Mouse (Mus musculus): ENCODE measurements at regions not wholly inside any gene's neighbourhood (a gene's known extent, or its start where the extent isn't known, plus 50 kb on each side); places are given as distances from the start of the nearest gene placed in this dataset.

GRCm38 (mm10) chr3:124986930-124987329, 406.0 kb upstream of the 1700003H04Rik start:
- no peak for DNase-seq (ENCODE audit: extremely low spot score in 1 of 2, low spot score in 1 of 2)

- no peak for DNase-seq (ENCODE audit: extremely low spot score in 1 of 2, low spot score in 1 of 2)
Measured at GRCm38 (mm10) chr3:124986515-124986914, 405.6 kb upstream of the 1700003H04Rik start.

GRCm38 (mm10) chr3:124985428-124985827, 404.5 kb upstream of the 1700003H04Rik start:
- no peak for DNase-seq (ENCODE audit: extremely low spot score in 1 of 2, low spot score in 1 of 2)

GRCm38 (mm10) chr3:124935147-124935849, 354.4 kb upstream of the 1700003H04Rik start:
- DNase-seq (ENCODE audit: extremely low spot score in 1 of 2, low spot score in 1 of 2): no peak

- no peak for DNase-seq (ENCODE audit: extremely low spot score in 1 of 2, low spot score in 1 of 2)
Measured at GRCm38 (mm10) chr3:124932655-124933054, 351.8 kb upstream of the 1700003H04Rik start.

DNA sequence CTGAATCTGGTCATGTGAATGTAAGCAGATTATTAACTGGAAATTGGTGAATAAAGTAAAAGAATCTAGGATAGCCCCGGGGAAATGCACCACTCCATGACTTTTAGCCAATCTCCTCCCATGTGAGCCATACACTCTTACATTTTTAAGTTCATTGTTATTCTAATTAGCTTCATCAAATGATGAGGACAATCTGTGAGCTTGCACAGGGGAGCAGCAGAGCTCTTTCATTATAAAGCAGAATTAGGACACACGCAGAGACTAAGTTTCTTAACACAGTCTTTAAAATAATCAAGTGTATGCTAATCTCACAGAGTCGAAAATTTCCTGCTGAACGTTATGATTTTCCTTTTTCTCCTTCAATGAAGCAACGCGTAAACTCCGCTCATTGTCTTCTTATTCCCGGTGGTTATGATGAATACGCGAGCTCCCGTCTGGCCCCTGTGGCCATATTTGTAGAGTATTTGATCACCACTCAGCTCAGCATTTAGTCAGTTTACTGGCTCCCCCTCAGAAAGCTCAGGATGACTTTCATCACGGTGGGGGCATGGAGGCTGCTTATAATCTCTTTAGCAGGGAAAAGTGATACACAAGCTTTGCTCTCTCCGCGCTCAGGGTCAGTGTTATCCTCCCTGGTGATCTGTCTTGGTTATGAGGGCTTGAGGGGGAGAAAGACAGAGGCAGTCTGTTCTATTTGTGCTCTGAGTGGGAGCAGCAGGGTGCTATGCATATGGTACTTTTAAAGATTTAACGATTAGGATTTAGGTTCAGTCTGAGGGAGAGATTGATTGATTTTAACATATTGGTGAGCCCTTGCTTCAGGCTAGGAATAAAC, 350.1 kb upstream of the 1700003H04Rik start:
- DNase-seq (ENCODE audit: extremely low spot score in 1 of 2, low spot score in 1 of 2): peak; percentile 8 to 15

DNA sequence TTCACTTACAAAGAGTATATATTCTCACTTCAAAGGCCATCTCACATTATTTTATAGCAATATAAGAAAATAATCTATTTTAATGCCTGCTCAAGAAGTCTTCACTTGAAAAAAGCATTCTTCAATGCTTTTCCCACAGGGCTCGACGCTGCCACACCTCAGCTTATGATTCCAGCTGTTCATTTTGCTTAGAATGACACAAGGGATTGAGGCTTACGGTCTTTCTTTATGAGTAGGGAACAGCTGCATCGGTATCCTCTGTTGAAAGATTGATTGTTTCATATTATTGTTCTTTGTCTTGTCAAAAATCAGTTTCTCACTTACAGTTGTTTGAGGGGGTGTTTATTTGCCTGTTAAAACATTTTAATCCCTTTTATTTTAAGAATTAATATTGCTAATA, 328.0 kb upstream of the 1700003H04Rik start:
- DNase-seq (ENCODE audit: extremely low spot score in 1 of 2, low spot score in 1 of 2): no peak

Measured in layer of hippocampus, postnatal 25 days (tissue).